Mouse (Mus musculus) thymus, postnatal 14 days (tissue): ENCODE results near the gene Gm6502.
"Not testable (repeated sequence)": the region's sequence is repeated elsewhere in the genome, so short reads cannot be mapped to it uniquely, and the experiment has no call there.

Experiments used
- DNase-seq: peaks from one replicate; pipeline ENCODE4 v3.0.0; 2021

Gene Gm6502

GRCm38 (mm10) chr5:94314135-94314534, at the start of gene Gm6502:
Gm6502 (plus strand) TSS chr5:94314435.
- not testable (repeated sequence) for DNase-seq

GRCm38 (mm10) chr5:94306696-94307095, 7.5 kb upstream of the Gm6502 start, which contains the start of gene A430089I19Rik:
A430089I19Rik (minus strand) TSS chr5:94306796.
- not testable (repeated sequence) for DNase-seq

DNA sequence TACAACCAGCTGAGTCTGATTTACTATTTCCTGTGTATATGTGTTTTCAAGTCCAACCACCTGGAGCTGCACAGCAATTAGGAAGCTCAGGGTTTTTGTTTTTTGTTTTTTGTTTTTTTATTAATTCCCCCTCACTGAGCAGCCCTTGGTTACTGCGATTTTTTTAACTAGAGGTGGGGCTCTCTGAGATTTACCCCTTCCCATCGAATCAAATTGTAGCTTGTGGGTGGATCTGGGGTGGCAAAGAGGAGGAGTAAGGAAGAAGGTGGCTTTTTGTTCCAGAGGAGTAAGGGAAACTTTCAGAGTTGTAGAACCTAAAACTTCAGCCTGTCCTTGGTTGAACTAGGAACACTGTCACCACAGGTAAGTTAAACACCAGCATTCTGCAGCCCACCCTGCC, 25.2 kb downstream of the Gm6502 start, which contains the start of gene AA792892:
TSS of gene AA792892 (plus strand) at position 301 of the 400 bp plus-strand sequence.
- not testable (repeated sequence) for DNase-seq
